Mouse (Mus musculus): Measurements from ENCODE around the gene 9630041A04Rik.

The 9630041A04Rik gene

GRCm38 (mm10) chr9:101922846-101923245, 61.2 kb downstream of the 9630041A04Rik start:
- no peak for DNase-seq

GRCm38 (mm10) chr9:101924829-101925228, 63.2 kb downstream of the 9630041A04Rik start:
- no peak for DNase-seq

GRCm38 (mm10) chr9:101933946-101934573, 72.4 kb downstream of the 9630041A04Rik start:
- DNase-seq: no peak

- no peak for DNase-seq
Observed at GRCm38 (mm10) chr9:101934887-101935286, 73.2 kb downstream of the 9630041A04Rik start.

- DNase-seq: no peak
Observed at GRCm38 (mm10) chr9:101938066-101938465, 76.4 kb downstream of the 9630041A04Rik start.

- DNase-seq: no peak
Observed at GRCm38 (mm10) chr9:101939006-101939405, 77.4 kb downstream of the 9630041A04Rik start.

- no peak for DNase-seq
Observed at GRCm38 (mm10) chr9:101940182-101940581, 78.5 kb downstream of the 9630041A04Rik start.

DNA sequence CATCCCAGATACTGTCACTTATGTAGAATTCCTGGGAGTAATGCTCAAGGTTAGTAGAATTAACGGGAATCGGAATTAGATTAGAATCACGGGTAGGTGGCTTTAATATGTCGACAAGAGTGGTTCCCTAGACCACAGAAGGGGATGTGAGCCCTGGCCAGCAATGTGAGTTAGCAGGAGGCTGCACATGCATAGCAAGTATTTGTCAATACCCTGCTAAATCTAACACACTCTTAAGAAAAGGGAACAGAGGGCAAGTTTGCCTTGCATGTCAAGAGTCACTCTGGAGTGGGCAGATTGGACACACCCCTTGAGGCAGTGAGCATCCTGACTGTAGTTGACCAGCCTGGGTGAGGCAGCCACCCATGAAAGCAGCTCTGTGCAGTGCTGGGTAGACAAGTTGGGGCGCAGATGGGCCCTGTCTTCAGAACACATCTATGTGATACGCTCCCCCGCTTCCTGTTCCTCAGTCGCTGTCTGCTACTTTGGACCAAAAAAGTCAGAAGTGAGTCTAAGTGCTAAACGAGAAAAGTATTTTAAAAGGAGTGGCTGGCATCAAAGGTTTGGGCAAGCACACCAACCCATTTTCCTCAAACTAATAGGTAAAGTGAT, 80.5 kb downstream of the 9630041A04Rik start:
- no peak for DNase-seq

DNA sequence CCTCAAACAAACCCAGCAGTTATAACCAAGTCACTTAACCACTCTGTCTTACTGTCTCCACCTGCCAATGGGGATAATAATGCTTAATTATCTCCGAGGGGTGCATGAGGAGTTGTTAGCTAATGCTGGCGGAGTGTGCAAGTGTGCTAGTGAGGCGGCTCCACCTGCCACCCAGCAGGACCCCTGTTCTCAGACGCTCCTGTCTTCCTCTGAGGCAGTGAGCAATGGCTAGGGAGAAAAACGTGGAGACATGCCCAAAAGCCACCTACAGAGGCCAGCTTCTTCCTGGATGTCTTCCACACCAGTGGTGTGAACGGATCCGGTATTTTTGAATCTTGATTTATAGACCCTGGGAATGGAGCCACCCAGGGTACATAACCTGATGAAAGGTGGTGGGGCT, 83.7 kb downstream of the 9630041A04Rik start:
- no peak for DNase-seq

- no peak for DNase-seq
Observed at GRCm38 (mm10) chr9:101945814-101946213, 84.2 kb downstream of the 9630041A04Rik start.

GRCm38 (mm10) chr9:101950101-101950500, 88.5 kb downstream of the 9630041A04Rik start:
- DNase-seq: no peak

DNA sequence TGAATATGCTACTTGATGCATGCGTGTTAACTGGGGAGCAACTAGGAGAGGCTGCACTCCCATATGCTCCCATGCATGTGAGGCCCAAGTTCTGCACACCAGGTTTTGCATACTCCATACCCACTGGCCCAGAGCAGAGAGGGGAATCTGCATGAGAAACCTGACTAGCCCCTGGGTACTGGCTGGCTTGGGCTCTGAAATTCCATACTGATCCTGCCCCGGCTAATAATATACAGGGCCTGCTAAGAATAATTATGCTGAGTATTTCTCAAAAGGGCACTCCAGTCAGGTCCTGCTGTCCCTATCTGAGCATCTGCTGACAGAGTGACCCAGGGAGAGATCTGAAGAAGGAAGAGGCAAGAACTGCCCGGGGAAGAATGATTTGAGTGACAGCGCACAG, 92.9 kb downstream of the 9630041A04Rik start:
- no peak for DNase-seq

DNA sequence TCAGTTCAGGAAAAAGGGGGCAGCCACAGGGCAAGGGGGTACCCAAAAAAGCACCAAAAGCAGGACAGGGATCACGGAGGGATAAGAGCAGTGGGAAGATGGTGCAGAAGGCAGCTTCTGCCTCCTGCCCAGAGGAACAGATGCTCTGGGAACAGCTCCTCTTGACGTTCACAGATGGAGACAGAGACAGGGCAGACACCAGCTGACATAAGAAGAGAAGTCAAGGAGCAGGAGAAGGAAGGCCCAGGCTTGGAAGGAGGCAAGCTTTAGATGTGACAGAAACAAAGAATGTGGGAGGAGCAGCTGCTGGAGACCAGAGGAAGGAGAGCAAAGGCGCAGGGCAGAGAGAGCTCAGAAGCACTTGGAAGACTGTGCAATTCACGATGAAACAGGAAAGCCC, 94.6 kb downstream of the 9630041A04Rik start:
- DNase-seq: no peak

- peak; percentile 4 to 19 for DNase-seq
Observed at GRCm38 (mm10) chr9:101971806-101972205, 110.2 kb downstream of the 9630041A04Rik start.

DNA sequence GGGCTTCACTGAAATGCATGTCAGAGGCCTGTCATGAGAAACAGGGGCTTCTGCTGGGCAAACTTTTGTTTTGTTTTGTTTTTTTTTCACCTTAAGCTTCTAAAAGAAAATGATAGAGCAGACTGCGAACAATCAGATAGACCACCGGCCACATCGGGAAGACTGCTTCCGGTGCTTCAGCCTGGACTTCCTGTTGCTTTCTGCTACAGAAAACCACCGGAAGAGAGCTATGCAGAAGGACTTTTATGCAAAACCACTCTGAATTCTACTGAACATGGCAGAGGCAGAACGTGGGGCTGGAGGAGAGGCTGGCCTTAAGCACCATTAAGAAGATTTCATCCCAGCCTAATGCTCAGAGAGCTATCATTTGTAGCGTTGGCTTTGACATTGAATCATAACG, 110.7 kb downstream of the 9630041A04Rik start:
- DNase-seq: peak in 1 of 2 experiments; percentile 8

GRCm38 (mm10) chr9:101976884-101977465, 115.3 kb downstream of the 9630041A04Rik start:
- no peak for DNase-seq

- DNase-seq: no peak
Observed at GRCm38 (mm10) chr9:101981161-101981560, 119.5 kb downstream of the 9630041A04Rik start.

DNA sequence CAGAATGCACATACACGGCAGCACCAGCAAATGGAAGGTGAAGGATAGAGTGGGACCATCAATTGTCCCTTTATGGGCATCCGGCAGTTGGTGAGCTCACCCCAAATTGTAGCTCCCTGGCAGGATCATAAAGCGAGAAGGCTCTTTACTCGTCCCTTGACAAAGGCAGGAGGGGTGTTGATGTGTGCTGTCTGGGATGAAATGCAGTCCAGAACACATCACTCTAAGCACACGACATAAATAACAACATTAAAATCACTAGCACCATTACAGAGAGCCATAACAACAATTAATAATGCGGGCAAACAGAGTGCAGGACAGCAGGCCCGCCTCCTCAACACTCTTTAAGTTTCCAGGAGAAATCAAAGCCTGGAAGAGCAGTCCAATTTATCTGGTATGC, 120.7 kb downstream of the 9630041A04Rik start:
- no peak for DNase-seq

- no peak for DNase-seq
Observed at GRCm38 (mm10) chr9:101986910-101987309, 125.3 kb downstream of the 9630041A04Rik start.

- DNase-seq: no peak
Observed at GRCm38 (mm10) chr9:101990032-101990431, 128.4 kb downstream of the 9630041A04Rik start.

DNA sequence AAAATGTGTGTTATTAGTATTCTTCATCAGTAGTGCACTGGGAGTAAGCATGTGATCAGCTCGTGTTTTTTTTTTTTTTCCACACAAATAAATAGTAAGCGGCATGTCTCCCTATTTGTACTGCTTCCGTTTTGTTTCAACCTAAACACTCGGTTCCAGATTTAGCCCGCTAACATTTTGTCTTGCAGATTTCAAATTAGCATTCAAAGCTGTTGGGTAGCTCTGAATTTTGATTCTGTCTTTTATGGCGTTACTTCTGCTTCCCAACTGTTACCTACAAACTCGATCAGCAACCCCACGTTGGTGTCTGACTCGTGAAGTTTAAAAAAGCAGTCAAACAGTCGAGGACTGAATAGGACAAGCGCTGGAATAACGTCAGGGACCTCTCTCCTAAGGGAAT, 129.2 kb downstream of the 9630041A04Rik start:
- no peak for DNase-seq

Measured in kidney, postnatal 4 days (tissue).